Mouse (Mus musculus): ENCODE measurements at regions not wholly inside any gene's neighbourhood (a gene's known extent, or its start where the extent isn't known, plus 50 kb on each side); places are given as distances from the start of the nearest gene placed in this dataset.
"Not testable (repeated sequence)": the region's sequence is repeated elsewhere in the genome, so short reads cannot be mapped to it uniquely, and the experiment has no call there.

DNA sequence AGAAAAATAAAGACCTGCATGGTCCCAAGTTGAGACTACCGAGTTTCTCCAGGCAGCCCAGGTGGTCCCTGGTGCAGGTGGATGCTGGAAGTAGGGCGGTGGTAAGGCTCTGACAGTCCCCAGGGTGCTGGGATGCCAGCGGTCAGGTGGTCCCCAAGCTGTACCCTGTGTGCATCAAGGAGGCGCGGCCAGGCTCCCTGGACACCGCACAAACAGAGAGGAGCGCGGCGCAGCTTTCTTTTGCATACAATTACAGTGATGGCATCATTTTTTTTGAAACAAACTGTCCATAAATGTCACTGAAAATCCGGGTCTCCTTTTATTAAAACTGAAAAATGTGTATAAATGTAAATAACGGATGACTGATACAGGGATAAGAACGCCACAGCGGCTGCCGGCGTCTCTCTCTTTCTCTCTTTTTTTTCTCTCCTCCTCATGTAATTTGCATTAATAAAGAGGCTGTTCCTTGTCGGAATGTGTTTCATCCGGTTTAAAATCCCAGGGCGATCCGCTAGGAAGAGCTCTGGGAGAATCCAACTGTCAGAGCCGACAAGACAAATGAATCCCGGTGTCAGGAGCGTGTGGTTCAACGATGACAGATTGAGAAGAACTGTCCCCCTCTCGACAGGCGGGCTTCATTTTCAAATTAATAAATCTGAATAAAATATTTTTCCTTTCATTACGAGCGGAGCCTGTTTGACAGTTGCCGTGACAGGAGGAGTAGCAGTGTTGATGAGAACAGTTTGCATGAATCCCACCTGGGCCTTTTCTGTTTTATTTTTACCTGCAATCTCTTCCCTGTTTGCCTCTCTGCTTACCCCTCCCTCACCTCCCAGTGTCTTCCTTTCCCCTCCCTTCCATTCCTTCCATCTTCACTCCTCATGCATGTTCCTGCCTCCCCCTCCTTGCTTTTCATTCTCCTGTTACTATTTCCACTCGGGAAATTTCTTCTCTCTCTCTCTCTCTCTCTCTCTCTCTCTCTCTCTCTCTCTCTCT is 244.6 kb upstream of the Pbx1 start:
- DNase-seq: no peak

DNA sequence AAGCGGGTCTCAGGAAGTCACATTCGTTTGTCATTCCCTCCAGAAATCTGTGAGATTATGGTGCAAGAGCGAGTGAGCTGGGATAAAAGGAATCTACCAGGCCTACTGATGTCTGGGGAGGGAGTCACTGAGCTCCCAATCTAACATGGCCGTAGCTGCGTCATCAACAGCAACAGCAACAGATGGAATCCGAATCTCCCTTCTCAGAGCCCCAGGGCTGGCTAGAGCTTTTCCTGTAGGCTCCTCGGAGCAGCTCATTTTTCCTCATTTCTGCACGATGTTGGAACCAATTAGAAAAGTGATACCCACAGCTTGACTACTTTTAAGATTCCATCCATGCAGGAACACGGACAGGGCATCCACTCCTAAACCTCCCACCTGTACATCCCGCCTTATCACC is 243.7 kb upstream of the Pbx1 start:
- DNase-seq: no peak

DNA sequence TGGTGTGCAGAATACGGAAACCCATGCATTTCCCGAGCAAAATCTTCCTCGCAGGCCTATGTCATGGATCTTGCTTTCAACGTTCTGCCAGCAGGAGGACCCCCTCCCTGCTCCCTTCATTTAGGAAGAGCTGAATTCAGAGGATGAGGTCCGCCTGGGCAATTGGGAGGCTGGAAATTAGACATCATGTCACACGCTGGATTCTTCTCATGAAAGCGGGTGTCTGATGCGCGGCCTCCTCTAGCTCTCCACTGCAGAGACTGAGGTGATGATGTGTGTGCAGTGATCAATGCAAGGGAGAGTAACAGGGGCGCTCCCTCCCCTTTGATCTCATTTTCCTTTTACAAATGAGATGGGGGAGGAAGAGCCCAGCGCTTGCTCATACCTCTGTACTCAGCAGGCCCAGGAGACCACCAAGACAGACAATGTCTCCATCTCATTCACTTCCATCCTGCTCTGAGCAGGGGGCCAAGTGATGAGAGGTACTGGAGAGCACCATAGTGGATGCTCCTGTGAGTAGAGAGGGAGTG is 230.8 kb upstream of the Pbx1 start:
- no peak for DNase-seq

DNA sequence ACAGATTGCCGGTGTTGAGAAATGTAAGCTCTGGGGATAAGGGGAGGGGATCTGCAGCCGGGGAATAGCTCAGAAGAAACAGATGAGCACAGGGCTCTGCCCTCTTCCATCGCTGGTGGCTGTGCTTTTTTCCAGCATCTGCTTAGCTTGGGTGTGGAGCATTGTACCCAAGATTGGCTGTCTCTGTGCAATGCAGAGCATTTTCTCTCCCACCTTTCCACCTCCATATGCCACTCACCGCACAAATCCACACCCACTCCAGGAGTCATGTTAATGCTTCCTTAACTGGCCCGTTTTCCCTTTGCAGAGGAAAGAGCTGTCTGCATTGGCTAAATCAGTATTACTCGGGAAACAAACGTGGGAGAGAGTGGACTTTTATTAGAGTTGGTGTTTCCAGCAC is 228.9 kb upstream of the Pbx1 start:
- no peak for DNase-seq

DNA sequence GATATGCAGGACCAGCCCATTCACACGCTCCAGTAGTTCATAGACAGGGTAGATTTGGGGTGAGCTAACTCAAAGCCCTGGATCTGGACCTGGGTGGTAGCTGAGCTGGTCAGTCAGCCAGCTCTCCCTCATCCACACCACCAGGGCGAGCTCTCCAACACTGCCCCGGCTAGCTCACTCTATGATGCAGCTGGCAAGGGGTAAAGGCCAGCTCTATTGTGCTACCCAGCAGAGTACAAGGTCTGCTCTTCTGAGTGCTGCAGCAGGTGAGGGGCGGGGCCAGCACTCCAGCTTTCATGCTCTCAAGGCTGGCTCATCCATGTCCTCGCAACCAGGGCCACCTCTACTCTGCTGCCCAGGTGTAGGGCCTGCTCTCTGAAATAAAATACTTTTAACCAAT is 227.5 kb upstream of the Pbx1 start:
- no peak for DNase-seq

DNA sequence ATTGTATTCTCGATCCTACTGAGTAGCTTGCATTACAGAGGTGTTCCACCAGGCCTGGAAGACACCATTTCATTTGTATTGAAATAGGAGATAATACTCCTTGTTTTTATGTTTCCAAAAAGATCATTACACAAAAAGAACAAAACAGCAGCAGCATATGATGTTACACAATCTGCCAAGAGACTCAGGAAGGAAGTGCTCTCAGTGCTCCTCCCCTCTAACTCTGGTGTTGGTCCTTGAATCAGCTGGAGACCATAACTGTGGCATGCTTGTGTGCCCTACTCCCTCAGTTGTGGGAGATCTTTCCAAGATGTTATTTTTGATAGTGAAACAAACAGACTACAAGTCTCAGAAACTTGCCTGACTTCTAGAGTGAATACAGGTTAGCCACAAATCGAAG is 200.8 kb upstream of the Pbx1 start:
- DNase-seq: no peak

DNA sequence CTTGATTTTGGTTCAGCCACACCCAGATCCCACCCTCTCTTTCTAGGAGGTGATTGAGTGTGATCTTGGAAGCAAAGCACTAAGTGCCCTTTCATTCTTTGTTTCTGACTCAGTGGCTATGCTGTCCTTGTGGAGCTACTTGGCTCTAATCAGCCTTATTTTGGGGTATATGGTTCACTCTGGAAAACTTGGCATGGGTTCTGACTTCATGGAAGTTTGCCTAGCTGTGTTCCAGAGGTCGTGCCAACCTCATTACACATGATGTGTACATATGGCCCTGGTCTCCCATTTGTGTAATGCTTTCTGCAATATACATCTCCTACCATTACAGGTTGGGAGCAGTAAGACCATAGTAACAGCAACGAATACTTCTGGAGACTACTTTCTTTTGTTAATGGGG is 199.9 kb upstream of the Pbx1 start:
- DNase-seq: no peak

DNA sequence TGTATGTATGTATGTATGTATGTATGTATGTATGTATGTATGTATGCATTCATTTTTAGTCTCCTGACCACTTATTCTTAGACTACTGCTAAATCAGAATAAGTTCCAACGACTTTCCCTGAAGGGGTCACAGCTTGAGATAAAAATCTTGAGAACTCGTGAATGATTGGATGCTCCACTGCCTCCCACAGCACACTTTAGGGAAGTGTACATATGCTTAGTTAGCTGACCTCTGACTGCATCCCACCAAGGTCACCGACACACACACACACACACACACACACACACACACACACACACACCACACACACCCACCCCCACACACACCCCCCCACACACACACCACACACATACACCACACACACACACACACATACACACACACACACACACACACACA is 169.9 kb upstream of the Pbx1 start:
- not testable (repeated sequence) for DNase-seq

DNA sequence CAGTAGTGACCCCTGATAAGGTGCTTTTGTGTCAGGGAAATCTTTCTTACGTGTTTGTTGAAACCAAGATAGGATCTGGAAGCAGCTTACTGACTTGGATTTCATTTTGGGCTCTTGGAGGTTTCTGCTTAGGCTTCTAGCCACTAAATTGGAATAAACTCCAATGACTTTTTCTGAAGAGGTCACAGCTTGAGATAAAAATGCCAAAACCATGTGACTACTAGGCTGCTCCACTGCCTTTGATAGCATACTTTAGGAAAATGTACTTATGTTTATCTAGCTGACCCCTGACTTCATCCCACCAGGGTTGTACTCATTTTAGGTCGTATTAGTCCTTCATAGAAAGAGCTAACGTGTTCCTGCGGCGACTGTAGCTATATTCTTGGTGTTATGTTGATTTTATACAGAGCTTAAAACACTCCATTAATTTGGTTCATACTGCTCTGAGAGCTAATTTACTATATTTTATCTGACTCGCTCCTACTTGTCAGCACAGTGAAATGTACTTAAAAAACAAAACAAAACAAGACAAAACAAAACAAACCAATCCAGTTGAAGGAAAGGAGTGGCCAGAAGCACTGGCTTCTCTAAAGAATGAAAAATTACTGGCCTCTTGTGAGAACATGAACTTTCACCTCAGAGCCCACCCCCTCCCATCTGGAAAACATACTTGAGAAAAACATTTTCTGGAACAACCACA is 168.5 kb upstream of the Pbx1 start:
- no peak for DNase-seq

DNA sequence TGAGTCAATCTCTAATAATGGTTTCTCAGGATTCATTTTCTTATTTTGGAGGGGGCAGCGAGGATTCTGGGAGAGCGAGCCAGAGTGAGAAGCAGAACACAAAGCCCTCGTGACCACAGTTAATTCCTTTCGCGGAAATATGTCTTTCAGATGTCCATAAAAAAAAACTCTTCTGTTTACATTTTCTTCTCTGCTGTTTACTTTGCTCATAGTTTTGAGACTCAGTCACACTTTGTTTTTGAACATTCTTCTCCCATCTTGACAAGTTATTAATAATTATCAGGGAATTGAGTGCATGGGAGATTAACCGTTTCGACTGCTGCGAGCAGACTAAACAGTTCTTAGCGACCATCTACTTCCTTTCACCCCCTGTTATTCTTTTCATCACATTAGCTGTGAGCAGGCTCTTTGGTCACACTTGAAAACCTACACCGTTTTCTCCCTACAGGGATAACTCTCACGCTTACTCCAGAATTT is 166.2 kb upstream of the Pbx1 start:
- peak; percentile 21 to 35 for DNase-seq

DNA sequence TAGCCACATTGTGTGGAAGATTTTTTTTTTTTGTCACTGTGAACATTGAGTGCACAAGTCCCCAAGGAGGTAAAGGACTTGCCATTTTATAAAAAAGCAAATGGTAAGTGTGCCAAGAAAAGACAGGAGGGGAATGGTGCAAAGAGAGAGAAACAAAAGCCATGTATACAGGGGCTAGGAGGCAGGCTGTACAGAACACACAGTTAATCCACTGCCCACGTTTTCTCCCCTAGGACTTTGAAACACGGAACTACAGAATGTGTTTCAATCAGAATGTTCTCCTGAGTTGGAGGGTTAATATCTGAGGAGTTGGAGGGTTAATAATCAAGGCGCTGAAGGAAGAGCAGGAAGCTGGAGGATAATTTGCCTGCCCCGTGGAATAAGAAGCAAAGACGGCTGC is 165.4 kb upstream of the Pbx1 start:
- no peak for DNase-seq

DNA sequence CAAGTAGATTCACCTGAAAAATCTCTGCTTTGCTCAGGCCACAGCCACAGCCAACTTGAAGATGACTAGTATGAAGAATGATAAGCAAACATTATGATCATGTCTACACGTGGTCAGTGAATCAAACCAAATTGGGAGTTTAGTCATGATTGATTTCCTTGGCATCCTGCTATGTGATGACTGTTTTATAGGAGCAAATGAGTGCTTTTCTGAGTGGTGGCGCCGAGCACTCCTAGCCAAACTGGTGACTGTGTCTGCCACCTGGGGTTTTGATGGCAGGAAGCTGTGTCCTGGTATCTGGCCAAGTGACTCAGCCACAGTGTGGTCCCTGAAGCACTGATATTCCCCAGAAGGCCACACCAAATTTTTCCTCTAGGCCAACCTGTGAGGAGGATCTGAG is 152.1 kb upstream of the Pbx1 start:
- no peak for DNase-seq

DNA sequence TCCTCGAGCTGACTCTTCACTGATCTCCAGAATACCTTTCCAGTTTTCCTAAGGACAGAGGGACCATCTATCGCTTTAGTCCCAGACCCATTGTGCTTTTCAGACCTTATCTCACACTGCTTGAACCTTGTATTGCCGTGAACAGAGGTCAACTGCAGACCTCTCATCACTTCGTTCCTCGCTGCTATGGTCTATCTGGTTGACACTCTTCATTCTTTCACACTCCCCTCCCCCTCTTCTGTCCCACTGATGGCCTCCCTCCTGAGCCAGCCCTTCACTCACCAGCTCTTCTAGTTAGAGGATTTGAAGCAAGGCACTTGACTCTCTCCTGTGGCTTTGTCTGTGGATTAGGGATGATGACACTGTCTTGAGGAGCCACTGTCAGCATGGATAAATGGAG is 150.4 kb upstream of the Pbx1 start:
- DNase-seq: no peak

DNA sequence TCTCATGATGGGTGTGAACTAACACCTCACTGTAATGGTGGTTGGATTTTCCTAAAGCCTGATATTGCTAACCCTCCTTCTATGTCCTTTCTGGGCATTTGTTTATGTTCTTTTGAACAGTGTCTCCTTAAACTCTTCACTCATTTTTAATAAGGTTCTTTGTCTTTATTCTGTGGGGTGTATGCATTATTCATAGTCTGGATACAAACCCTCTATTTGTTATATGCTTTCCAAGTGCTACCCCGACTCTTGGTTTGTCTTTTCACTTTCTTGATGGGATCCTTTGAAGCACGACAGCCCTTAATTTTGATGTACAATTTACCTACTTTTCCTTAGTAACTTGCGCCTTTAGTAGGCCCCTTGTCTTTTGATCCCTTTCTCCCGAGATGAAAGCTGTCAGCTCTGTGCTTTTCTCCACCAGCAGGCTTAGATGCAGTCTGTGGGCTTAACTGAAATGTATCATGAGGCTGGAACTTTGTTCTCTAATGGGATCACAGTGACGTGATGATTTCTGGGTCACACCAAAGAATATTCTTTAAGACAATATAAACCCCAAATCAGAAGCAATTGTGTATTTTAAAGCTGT is 138.0 kb upstream of the Pbx1 start:
- DNase-seq: no peak

DNA sequence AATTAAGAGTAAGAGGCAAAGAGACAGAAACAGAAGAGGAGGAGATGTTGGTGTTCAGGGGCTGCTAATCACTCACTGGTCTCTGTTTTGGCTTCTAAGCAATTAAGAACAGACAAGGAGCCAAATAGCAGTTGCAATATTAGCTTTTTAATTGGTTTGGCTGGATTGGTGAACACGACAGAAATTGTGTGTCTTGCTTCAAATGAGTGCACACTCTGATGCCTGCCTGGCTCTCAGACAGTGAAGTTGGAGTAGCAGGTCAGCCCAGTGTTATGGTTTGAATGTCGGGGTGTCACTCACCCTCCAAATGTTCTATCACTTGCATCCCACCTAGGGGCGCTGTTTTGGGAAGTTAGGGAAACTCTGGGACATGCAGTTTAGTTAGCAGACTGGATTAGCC is 120.3 kb upstream of the Pbx1 start:
- DNase-seq: no peak

DNA sequence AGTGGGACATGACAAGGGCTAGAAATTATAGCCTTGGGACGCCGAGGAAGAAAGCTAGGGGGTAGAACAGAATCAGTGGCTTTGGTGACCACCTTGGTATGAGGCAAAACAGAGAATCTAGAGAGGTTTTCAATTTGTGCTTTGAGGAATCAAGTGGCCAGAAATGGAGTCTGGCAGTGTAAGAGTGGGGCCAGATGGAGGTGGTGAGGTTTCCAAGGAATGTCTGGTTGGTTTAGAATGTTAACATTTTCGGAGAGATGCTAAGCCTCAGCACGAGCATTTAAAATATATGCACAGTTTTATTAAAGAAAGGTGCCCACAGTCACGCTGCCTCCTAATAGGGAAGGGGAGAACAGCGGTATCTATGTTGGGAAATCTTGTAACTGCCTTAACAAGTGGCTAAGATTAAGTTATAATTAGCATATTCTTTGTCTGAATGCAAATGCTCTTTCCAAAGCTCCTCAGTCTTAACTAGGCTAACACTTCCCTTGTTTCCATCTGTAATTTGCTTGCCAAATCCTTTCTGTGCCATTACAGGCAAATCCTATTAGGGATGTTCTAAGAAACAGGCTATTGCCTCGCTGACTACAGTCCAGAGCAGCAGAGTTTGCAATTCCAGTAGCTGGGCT is 117.9 kb upstream of the Pbx1 start:
- DNase-seq: no peak

DNA sequence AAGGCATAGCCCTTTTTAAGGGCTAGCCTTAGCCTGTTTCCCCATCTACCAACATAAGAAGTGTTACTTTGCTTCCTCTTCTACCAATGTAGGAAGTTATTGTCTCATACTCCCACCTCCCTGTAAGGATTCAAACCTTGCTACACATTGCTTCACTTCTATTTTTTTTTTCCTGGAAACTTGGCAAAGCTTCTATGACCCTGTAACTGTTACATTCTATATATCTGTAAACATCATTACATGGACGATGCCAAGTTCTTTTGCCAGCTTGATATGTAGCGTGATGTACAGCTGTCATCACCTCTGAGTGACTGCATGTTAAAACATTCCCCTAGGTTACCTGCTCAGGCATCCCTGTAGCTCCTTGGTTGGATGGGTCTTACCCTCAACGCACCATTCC is 114.1 kb upstream of the Pbx1 start:
- no peak for DNase-seq

DNA sequence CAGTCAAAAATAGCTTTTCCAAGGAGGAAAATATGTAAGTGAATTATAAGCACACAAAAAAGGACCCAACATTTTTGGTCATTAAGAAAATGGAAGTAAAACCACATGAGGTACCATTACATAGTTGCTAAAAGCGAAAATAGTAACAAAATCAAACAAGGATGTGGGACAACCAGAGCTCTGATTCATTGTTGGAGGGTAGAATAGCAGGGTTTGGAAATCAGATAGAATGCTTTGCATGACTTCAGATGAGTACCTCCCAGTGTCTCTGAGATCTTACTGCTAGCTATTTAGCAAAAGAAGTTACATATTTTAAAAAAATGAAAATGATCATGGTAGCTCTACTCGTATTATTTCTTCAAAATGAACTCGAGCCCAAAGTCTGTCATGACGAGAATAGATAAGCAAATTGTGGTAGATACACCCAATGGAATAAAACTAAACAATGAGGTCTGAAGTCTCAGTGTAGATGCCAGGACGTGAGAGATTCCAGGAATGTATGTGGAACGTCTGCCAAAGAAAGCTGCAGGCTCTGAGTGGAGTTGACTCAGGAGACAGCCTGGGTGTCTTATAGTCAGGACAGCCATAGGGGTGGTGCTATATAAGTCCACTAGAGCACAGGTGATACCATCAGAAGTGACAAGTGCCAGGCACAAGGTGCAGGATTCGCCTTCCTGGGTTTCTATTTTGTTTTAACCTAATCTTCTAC is 113.2 kb upstream of the Pbx1 start:
- DNase-seq: no peak

DNA sequence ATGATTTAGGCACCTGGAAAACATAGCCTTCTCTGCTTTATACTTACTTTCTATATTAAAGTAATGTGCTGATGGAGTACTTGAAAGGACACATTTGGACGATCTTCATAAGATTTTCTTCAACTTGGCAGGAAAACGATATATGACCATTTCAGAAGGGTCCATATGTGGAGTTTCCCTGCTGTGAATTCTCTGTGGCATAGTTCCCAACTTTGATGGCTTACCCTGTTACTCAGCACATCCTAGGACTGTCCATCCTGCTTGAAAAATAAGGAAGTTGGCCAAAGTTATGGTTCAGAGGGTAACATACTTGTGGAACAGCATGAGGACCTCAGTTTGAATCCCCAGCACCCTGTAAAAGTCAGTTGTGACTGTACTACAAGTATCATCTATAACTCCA is 109.2 kb upstream of the Pbx1 start:
- no peak for DNase-seq

DNA sequence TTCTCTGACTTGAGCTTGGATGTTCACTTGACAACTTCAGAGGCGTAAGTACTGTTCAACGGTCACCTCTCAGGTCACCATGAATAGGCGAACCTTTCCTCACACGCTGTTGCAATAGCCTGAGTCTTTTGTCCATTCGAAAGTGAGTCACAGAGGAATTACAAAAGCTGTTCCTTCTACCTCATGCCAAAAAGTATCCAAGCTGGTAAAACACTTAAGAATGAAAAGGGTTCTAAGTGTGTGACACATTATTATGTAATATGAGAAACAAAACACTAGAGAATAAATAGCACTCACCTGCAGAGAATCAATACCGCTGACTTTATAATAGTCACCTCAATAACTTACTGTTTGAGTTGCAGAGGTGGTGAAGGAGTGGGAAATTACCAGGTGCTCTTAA is 86.0 kb upstream of the Pbx1 start:
- peak; percentile 56 to 76 for DNase-seq

DNA sequence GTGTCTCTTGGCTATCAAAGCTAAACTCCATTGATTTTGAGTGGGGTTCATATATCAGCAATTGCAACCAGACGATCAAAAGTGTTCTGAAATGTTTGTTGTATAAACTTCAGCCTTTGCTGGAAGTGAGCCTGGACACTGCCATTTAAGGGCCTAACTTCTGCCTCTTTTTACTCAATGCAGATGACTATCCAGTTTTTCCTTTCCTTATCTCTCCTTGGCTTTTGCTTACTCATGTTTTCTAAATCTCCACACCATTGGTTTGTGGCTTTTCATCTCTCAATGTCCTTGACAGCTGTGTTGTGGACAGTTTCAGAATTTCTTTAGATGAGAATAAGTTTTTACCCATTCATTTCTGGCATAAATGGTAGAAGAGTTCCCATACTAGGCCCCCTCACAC is 74.3 kb upstream of the Pbx1 start:
- DNase-seq: no peak

DNA sequence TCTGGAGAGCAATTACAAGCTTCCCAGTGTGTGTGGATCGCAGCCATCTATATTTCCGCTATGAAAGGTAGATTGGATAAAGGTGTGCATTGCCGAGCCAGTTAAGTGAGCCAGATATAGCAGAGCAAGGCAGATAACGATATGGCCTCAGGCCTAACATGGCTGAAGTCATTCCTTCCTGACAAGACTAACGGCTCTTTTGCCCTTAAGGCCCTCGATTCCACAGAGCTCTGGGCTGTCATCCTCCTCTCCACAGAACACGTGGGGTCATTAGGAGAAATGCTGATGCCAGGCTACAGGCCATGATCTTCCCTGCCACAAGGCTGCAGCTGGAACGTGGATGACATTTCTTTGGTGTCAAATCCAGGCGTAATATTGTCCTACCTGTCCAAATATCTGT is 72.7 kb upstream of the Pbx1 start:
- no peak for DNase-seq

All from lung, adult 18-20 months (tissue).